In genomic region chr7:112288352-112289107, GRCm38 (mm10) we compare ENCODE assay signal across 16 mouse cellular contexts.
A peak's percentile ranks its signal among the peaks of the same experiment; 100 is the strongest.
DNase-seq lines count a peak whose midpoint lies in the region; ATAC-seq and TF ChIP-seq lines count a peak whose summit lies in the region.
"Had no signal": no experiment of that assay in that cellular context is flagged by ENCODE, and none has a peak within 500 bp of the region (broad histone marks: within the 10 kb centered on the region; RNA-seq: fewer than 3 reads in every experiment).

No protein-coding gene starts in this region.

- H3K9ac ChIP-seq in heart, embryonic 12.5 days, result peak overlapping the region; percentile 51
- H3K9ac ChIP-seq in lung, embryonic 14.5 days, result no peak overlapping the region
- H3K9ac ChIP-seq in stomach, embryonic 14.5 days (replicated peaks; ENCODE audit: low read depth, low read length), result no peak overlapping the region
- H3K9ac ChIP-seq: hindbrain, embryonic 13.5 days; limb, embryonic 15.5 days; liver, postnatal 0 days had no signal

- H3K4me2 ChIP-seq in heart, embryonic 12.5 days, result no peak overlapping the region
- no peak overlapping the region for H3K4me2 ChIP-seq in lung, embryonic 14.5 days
- H3K4me2 ChIP-seq in stomach, embryonic 14.5 days (replicated peaks; ENCODE audit: low read depth, low read length), result no peak overlapping the region
- H3K4me2 ChIP-seq: hindbrain, embryonic 13.5 days; limb, embryonic 15.5 days; midbrain, embryonic 11.5 days had no signal

- H3K36me3 ChIP-seq in heart, embryonic 12.5 days, result peaks cover 14% of the 10 kb centered on the region
- no peaks in the 10 kb centered on the region for H3K36me3 ChIP-seq in lung, embryonic 14.5 days (ENCODE audit: insufficient read depth)
- H3K36me3 ChIP-seq in stomach, embryonic 14.5 days (ENCODE audit: control insufficient read depth, insufficient read depth, low read length), result no peaks in the 10 kb centered on the region
- H3K36me3 ChIP-seq: G1E; hindbrain, embryonic 13.5 days; limb, embryonic 15.5 days had no signal

- no peak for TF ChIP-seq CTCF in lung, embryonic 14.5 days (IDR thresholded peaks at IDR 0.05; ENCODE audit: low read depth)

- no peaks in the 10 kb centered on the region for H3K27me3 ChIP-seq in heart, embryonic 12.5 days (replicated peaks)
- no peaks in the 10 kb centered on the region for H3K27me3 ChIP-seq in lung, embryonic 14.5 days (ENCODE audit: insufficient read depth, low read length)
- no peaks in the 10 kb centered on the region for H3K27me3 ChIP-seq in stomach, embryonic 14.5 days (ENCODE audit: control insufficient read depth, insufficient read depth, low read length)
- H3K27me3 ChIP-seq: hindbrain, embryonic 13.5 days; limb, embryonic 15.5 days had no signal

- WGBS in heart, embryonic 12.5 days, result 63% methylated on average over 5 of the region's 5 CpGs
- WGBS in lung, embryonic 14.5 days, result 84% methylated on average over 5 of the region's 5 CpGs
- WGBS in stomach, embryonic 14.5 days, result 83% methylated on average over 5 of the region's 5 CpGs

- no peak for ATAC-seq in heart, embryonic 12.5 days (ENCODE audit: insufficient number of reproducible peaks, low FRiP score)
- ATAC-seq in lung, embryonic 14.5 days (ENCODE audit: insufficient read depth), result no peak
- ATAC-seq in stomach, embryonic 14.5 days (ENCODE audit: insufficient number of reproducible peaks, insufficient read depth, low FRiP score, low read depth), result peak; percentile 62; the same call in 1 of the 2 replicates
- ATAC-seq: forebrain, embryonic 14.5 days; liver, postnatal 0 days had no signal

- intact Hi-C loops in left cerebral cortex, postnatal 4 days (cut with DNase I), result no loop called here

- H3K4me3 ChIP-seq in heart, embryonic 12.5 days, result no peak overlapping the region
- H3K4me3 ChIP-seq in lung, embryonic 14.5 days (ENCODE audit: low read depth, low read length), result no peak overlapping the region
- no peak overlapping the region for H3K4me3 ChIP-seq in stomach, embryonic 14.5 days (ENCODE audit: low read depth, low read length)
- H3K4me3 ChIP-seq: hindbrain, embryonic 13.5 days; limb, embryonic 15.5 days had no signal

- H3K9me3 ChIP-seq in heart, embryonic 12.5 days (replicated peaks), result no peaks in the 10 kb centered on the region
- H3K9me3 ChIP-seq in lung, embryonic 14.5 days (ENCODE audit: low read depth, low read length), result no peaks in the 10 kb centered on the region
- no peaks in the 10 kb centered on the region for H3K9me3 ChIP-seq in stomach, embryonic 14.5 days (ENCODE audit: control insufficient read depth, low read depth, low read length)
- H3K9me3 ChIP-seq: hindbrain, embryonic 13.5 days; limb, embryonic 15.5 days had no signal

- H3K4me1 ChIP-seq in heart, embryonic 12.5 days (replicated peaks), result peaks cover 89% of the 10 kb centered on the region
- peaks cover 5% of the 10 kb centered on the region; the same call in 1 of the 2 replicates for H3K4me1 ChIP-seq in lung, embryonic 14.5 days (ENCODE audit: insufficient read depth)
- H3K4me1 ChIP-seq in stomach, embryonic 14.5 days (ENCODE audit: control insufficient read depth, insufficient read depth, low read length), result no peaks in the 10 kb centered on the region; the same call in 1 of the 2 replicates
- H3K4me1 ChIP-seq: hindbrain, embryonic 13.5 days had no signal

- DNase-seq in heart, adult 11 months, result no peak
- no peak for DNase-seq in lung, embryonic 14.5 days
- DNase-seq in lung, postnatal 4 days, result no peak
- peak; percentile 17 for DNase-seq in adrenal gland, postnatal 25 days
- DNase-seq in left cerebral cortex, postnatal 4 days, result no peak
- DNase-seq: cerebellum, postnatal 14 days; kidney, adult 11 months; kidney, postnatal 10 days; liver, postnatal 0 days had no signal

- peak overlapping the region; percentile 97 for H3K27ac ChIP-seq in heart, embryonic 12.5 days (ENCODE audit: poor library complexity, severe bottlenecking)
- H3K27ac ChIP-seq in lung, embryonic 14.5 days (ENCODE audit: low read depth), result peak overlapping the region; percentile 72
- H3K27ac ChIP-seq in stomach, embryonic 14.5 days (ENCODE audit: low read length), result no peak overlapping the region
- H3K27ac ChIP-seq: hindbrain, embryonic 13.5 days; limb, embryonic 15.5 days had no signal
